Mouse (Mus musculus) spleen, adult 2 months (tissue): ENCODE results near the gene Plch1.

Experiments
- CTCF ChIP-seq: fragments of 200-500 bp; IDR thresholded peaks from 2 replicates; pipeline ENCODE4 v1.5.1; 2011; ENCODE audit warnings: mild to moderate bottlenecking, inconsistent platforms; ENCODE audit not compliant: insufficient read depth, insufficient read length, insufficient replicate concordance; ENCODE audit errors: extremely low read depth
- POLR2A ChIP-seq: fragments of 200-500 bp; IDR thresholded peaks from 2 replicates; pipeline ENCODE4 v1.6.1; 2011; ENCODE audit warnings: low read depth, low read length, inconsistent platforms

GRCm38 (mm10) chr3:63893677-63894076 lies 5.6 kb downstream of the Plch1 start:
- TF ChIP-seq CTCF (no peak), POLR2A (no peak)
